Mouse (Mus musculus): Measurements from ENCODE around the gene Cpvl.

The Cpvl gene

DNA sequence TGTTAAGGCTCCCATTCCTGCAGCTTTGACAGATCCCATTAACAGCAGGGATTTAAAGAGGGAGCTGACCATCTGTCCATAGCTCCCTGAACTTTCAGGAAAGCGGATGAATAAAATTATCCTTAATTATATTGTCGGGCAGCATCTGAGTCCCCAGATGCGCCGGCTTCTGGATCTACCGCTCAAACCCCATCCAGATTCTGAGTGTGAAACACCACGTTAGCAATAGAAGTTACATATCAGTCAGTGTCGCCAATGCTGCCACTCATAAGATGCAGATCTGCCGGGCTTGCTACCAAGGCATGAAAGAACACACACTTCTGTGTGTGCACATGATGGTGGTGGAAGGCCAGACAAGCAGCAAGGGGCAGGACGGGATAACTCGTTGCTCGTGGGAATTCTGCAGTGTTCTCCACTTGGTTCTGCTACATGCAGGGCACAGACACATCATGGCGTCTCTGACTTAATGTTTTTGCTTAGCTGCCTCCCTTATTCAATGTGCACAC lies 6.2 kb downstream of the Cpvl start:
- DNase-seq (ENCODE audit: low read depth, low spot score), result peak; percentile 16

DNA sequence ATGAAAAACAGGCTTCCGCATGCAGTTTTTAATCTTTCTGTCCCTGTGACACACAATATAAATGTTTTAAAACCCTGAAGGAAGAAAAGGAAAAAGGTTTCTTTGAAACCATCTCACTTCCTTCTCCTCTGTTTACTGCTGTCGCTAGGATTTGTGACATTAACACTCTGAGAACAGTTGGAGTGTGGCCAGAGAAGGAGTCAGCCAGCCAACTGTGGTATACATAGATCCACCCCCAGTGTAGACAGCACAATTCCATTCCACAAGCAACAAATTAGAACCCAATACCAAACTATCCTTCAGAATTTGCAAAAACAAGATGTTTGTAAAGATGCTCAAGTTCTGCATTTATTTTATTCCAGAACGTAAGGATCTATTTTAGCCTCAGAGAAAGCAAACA lies 6.7 kb downstream of the Cpvl start:
- no peak for DNase-seq (ENCODE audit: low read depth, low spot score)

DNA sequence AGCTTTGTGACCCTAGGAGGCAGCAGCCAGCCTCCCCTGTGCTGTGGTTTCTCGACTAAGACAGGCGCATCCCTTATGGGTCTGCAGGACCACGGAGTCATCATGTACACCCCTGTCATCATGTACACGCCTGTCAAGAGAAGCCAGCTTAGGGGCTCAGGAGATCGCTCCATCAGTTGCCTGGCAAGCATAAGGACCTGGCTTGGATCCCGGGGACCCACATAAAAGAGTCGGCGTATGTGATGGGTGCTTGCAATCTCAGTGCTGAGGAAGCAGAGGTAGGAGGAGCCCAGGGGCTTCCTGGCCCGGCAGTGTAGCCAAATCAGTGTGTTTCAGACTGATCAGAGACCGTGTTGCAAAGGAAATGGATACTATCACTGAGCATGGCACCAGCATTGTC lies 9.4 kb downstream of the Cpvl start:
- no peak for DNase-seq (ENCODE audit: low read depth, low spot score)

DNA sequence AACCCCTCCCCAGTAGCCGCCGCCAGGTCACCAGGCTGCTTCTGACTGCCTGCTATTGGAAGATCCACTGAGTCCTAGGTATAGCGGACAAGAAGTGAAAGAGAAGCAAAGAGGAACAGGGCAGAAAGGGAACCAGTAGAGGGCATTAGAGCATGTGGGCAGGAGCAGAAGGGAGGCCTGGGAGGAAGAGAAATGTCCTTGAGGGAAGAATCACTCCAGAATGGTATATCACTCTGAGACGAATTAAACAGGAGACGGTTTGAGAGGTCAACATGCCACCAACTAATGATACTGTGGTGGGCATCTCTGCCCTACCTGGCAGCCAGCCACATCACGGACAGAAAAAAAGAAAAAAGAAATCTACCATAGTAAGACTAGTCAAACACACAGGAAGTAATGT lies 9.9 kb downstream of the Cpvl start:
- DNase-seq (ENCODE audit: low read depth, low spot score), result no peak

DNA sequence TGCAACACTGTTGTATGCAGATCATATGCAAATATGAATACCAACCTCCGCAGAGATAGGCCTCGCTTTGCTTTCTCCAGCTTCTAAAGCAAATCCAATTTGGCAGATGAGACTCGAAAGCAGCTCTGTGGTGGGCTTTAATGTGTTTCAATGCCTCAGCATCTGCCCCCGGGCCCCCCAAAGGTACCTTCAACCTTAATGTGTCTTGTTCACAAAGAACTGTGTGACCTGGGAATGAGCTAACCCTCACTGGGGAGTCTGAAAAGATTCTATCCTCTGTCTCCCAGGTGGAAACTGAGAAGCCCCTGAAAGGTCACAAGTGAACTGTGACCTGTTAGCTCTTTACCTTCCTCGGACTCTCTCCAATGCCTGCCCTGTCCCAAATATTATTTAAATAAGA lies 11.9 kb downstream of the Cpvl start:
- DNase-seq (ENCODE audit: low read depth, low spot score), result no peak

DNA sequence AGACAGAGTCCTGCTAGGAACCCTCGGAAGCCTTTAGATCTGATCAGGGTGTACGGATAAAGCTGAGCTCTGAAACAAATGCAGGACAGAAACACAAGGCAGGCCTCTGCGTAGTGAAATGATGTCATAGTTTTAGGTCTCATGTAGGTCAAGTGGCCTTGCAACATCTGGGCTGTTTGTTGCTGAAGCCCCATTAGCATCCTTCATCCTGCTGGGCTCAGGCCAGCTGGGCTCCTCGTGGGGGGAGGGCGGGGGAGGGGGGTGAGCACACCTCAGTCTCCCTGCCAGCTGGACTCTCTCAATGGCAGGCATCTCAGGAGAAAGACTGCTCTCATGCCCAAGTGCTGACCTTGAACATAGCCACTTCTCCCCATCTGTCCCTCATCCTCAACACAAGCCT lies 12.6 kb downstream of the Cpvl start:
- no peak for DNase-seq (ENCODE audit: low read depth, low spot score)

DNA sequence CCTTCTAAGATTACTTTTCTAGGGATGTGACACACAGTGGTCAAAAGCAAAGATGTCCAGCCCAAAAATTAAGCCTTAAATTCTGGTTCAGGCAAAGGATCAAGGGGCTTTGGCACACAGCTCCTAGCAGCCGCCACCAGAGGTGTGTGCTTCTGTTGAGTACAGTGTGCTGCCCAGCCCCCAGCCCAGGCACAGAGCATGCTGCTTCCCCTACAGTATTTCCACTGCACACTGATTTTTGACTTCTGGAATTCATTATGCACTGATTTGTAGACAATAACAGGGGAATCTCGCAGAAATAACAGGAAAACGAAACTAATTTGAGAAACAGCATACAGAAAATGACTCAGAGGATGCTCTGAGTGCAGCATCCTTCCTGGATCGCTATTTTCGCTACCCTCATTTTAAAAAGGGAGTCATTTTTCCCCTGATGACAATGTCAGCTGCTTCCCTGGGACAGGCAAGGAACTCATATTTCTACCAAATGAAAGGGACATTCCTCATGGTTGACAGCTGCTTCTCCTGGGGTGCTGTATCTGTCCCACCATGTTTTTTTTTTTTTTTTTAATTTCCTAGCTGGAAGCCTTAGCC lies 14.5 kb downstream of the Cpvl start:
- DNase-seq (ENCODE audit: low read depth, low spot score), result no peak

DNA sequence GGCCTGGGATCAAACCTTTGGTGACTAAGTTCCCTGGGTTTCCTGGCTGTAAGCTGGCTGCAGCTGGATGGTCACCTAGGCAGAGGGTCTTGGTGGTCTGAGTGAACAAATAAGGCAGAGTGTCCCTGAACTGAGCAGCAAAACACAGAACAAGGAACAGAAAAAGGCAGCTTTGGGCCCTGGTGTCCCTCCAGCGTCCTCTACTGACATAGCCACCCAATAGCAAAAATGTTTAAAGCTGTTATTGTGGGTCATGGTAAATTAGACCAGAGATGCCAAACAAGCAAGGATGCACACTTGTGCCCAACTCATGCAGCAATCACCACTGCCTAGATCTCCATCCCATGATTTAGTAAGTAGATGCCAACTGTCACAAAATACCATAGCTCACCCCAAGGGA lies 16.5 kb downstream of the Cpvl start:
- no peak for DNase-seq (ENCODE audit: low read depth, low spot score)

DNA sequence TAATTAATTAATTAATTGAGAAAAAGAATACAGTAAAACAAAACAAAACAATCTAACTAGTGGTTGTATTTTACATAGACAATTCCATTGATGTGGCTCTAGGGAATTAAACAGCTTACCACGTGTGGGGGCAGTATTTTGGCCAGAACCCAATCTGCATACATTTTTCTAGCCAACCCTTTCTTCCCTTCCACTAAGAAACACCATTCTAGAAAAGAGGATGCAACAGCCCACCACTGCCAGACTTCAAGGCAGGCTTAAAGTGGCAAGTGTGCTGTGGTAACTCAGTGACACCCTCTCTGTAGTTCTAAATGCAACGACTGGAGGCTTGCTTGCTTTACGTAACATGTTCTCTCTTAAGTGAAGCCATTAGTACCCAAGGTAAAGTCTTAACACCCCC lies 18.6 kb downstream of the Cpvl start:
- DNase-seq (ENCODE audit: low read depth, low spot score), result no peak

DNA sequence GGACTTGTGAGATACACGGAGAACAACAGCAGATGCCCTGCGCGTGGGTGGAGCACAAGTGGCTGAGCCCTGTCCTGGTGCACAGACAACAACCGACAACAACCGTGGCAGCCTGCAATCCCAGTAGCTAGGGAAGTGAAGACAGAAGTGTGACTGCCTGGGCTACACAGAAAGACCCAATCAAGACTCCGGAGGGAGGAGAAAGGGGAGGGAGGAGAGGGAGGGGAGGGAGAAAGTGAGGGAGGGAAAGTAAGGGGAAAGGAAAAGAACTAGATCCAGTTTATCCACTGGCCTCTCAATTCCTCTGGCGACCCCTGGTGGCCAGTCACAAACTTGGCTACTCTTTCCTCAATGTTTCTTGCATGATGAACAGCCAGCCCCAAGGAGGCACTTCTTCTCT lies 20.1 kb downstream of the Cpvl start:
- DNase-seq (ENCODE audit: low read depth, low spot score), result peak; percentile 45

DNA sequence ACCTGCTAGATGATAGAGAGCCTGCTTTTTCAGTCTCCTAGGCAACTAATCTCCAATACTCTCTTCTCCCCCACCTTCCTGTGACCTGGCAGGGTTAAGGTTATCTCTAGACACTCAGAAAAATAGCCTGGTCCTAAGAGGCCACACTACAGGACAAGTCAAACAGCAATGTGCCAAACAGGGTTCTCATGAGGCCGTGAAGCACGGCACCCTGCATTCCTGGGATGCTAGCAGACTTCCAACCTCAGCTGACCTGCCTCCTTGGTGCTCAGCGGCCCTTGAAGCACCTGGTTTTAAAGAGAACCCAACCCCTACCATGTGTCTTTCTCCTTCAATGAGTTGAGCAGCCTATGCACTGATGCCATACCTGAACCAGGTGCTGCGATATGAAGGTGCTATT lies 22.0 kb downstream of the Cpvl start:
- DNase-seq (ENCODE audit: low read depth, low spot score), result no peak

DNA sequence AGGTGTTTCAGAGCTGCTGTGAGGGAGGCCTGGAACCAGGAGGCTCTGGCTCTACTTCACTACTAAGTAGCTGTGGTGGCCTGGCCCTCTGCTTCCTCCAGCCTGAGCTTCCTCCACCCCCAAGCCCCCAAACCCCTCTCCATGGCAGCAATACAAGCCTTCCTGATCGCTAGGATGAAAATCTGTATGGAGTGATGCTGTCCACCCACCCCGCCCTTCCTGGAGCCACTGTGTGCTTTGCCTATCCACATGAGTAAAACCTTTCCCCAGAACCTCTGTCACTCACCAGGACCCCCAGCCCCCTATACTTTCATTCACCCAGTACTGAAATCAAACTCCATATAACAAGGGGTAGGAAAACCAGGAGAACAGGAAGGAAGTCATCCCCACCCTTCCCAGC lies 22.6 kb downstream of the Cpvl start:
- DNase-seq (ENCODE audit: low read depth, low spot score), result no peak

DNA sequence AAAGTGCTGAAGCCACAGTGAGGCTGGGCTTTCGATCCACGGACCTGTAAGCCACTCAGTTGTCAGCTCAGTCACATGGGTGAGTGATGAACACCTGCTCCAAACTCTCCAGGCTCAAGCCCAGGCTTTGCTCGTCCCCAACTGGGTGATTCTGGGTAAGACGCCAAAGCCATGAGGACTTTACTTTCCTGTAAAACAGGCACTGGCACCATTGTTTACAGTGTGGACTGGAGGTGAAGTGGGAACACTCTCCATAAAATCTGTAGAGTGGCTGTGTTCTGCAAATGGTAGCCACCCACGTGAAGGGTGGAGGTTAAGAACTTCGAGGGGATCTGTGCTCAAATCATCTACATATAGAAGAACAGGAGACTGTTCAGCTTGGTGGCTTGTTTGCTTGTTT lies 23.2 kb downstream of the Cpvl start:
- no peak for DNase-seq (ENCODE audit: low read depth, low spot score)

DNA sequence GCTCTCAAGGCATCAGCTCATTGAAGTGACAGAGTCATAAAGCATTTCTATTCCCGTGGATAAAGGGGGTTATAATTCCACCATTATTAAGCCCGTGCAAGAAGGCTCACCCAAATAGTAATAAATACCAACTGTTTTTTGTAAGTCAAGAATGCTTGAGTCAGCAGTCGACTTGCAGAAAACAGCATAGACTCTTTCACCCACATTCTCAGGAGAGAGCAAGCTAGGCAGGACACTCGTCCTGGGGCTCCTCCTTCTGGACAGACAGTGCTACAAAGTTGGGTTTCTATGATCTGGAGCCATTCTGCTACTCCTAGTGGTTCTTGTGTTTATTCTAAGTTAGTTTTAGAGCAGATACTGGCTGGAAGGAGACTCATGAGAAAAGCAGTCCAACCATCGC lies 24.4 kb downstream of the Cpvl start:
- DNase-seq (ENCODE audit: low read depth, low spot score), result no peak

DNA sequence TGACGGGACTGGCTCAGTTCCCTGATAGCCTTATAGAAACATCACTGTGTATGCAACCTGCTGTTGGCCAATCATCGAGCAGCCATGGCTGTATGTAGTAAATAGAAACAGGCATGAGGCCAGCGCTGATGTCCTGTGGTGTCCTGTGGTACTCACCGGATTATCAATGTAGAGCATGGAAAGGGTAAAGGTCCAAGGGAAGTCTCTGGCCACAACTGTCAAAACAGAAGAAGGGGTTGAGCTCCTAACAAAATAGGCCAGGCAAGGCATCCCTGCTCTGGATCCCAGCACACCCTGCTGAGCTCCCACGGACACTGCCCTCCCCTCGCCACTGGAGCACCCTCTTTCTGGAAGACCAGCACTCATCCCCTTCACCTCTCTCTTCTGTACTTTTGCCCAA lies 25.1 kb downstream of the Cpvl start:
- no peak for DNase-seq (ENCODE audit: low read depth, low spot score)

DNA sequence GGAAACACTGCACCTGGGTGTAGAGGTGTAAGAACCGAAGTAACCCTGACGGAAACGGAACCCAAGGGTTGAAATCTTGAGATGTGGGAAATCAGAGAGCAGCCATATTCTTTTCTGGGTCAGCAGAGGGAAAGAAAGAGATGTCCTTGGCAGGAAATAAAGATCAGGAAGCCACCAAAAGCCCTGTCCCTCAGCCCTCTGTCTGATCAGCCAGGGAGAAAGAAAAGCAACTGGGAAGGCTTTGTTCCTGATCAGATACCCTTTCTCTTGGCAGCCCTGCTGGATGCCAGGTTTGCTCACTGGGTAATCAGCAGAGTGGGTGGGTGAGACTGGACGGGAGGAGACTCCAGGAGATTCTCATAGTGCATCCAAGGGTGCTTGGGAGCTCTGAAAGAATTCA lies 27.1 kb downstream of the Cpvl start:
- DNase-seq (ENCODE audit: low read depth, low spot score), result no peak

DNA sequence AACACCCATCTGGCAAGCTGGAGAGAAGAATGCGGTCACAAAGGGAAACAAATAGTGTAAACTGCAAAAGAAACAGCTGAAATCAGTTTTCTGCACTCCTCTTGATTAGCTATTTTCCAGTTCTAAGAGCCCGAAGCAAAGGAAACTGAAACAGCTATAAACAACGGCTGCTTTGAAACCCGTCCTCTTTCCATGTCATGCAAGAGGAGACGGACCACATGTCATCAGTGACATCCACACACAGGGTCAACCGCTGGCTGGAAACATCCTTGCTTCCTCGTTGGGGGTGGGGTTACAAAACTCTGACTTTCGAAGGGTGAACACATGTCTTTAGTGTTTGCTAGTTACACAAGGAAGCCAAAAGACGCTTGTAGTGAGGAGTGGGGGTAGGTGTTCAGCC lies 27.6 kb downstream of the Cpvl start:
- no peak for DNase-seq (ENCODE audit: low read depth, low spot score)

DNA sequence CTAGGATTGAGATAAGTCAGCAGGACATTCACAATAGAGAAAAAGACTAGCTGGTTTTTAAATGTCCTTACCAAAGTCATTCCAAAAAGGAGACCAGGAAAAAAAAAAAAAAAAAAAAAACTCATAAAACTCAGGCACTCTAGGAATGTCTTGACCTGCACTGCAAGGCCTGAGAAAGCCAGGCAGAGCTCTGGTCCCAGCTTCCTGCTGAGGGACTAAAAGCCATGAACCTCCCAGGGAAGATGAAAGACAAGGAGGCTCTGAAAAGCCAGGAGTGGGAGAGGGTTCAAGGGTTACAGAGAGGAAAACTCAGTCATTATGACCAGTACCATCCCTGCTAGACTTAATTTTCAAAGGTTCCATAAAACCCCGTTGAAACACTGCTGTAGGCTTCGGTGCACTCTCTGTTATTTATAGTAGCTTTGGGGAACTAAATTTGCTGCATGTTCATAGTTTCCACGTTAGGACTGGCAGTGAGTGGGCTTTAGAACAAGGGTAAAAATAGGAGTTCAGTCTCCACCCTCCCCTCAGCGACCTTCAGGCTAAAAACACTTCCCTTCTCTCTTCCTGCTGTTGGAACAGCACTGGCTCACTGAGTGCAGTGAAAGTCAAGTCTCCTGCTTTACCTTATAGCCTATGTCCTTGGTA lies 30.0 kb downstream of the Cpvl start:
- no peak for DNase-seq (ENCODE audit: low read depth, low spot score)

DNA sequence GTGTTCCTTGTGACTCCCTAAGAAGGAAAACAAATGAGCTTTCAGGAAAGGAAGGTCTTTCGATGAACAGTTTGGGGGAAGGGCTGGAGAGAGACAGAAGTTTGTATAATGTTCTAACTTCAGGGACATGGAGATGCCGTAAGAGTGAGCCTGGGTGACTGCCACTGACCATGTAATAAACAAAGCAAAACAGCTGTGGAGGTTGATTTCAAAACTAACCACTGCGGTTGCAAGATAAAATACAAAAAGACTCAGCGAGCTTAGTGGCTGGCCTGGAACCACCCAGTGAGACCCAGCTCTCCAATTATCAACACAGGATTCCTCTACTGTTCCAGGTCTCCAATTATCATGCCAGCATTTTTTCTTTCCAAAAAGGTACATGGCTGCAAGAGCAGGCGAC lies 33.6 kb downstream of the Cpvl start:
- DNase-seq (ENCODE audit: low read depth, low spot score), result no peak

DNA sequence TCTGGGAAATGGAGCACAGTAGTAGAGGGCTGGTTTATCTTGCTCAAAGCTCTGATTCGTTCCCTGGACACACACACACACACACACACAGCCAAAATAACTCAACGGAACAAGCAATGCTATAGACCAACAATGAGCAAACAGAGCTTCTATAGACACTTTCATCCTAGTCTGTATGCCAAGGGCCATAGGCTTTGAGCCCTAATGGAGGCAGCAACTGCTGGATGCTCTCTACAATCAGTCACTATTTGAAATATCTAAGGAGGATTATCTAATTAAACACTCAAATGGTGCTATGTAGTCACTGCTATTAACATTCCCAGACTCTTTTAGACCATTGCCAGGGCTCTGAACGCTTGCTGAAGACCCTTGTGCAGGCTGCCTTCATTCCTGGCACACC lies 34.1 kb downstream of the Cpvl start:
- DNase-seq (ENCODE audit: low read depth, low spot score), result no peak

DNA sequence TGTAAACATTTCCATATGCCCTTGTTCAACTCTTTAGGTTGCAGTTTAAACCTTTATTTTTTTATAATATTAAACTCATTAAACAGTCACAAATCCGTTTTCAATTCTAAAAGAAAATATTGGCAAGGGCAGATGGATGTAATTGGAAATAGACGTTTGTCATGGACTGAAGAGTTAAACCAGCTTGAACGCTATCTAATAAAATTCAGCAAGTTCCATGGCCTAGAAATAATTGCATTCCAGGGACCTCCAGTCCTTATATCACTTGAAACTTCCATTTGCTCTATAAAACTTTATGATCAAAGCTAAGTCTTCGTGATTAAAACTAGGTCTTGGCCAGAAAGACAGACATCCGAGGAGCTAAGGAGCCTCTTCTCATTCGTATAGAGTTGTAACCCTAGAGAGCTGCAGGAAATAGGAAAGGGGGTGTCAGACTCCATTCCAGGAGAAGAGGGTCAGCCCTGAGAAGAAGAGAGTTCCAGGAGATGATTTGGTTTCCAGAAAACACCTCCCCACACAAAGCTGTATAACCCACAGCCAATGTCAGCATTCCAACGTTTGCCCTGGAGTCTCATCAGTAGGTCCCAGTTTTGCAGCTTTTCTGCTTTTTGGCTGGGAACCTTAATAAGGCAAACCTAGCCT lies 36.2 kb downstream of the Cpvl start:
- DNase-seq (ENCODE audit: low read depth, low spot score), result no peak

DNA sequence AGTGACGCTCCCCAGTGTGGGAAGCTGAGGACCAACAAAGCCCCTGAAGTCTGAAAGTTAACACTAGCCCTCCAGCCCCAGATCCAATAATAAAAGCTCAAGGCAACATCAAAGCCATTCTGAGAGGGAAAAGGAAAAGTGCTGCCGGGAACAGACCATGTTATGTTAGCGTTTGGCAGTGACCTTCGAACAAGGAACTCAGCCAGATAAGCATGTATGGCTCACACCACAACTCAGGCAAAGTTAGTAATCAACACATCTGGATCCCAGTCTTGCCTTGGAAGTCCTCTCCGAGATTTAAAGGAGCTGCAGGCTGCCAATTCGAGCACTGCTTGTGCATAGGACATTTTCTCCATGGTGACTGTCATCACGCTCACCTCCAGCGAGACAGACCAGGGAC lies 38.7 kb downstream of the Cpvl start:
- no peak for DNase-seq (ENCODE audit: low read depth, low spot score)

DNA sequence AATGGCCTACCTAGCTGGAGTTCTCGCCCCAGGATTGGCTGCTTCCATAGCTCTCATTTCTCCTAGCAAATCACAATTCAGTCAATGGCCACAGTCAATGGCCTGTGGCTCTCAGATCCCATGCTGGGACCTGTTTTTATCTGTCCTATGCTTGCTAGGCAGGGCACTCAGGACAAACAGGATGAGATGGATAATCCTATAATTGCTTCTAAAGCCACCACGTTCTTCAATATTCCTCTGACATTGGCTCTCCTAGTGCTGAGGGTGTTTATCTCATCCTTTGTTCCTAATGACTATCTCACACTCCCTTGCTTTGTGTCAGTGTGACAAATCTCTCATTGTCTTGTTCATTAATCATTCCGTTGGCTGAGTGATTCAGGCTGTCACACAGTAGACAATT lies 39.5 kb downstream of the Cpvl start:
- DNase-seq (ENCODE audit: low read depth, low spot score), result no peak
